Mouse (Mus musculus): ENCODE results near the gene Hist1h4b. TPM values are rescaled to one million over a fixed set of nuclear protein-coding genes. Genes with fewer than 3 reads are reported as not detected.

Hist1h4b gene
- not detected for polyA plus RNA-seq (2014; fragmentation: Illumina TruSeq; extraction: RNeasy Lipid Tissue Mini Kit (QIAGEN cat#74804); ENCODE audit: low read depth, low replicate concordance)

DNA sequence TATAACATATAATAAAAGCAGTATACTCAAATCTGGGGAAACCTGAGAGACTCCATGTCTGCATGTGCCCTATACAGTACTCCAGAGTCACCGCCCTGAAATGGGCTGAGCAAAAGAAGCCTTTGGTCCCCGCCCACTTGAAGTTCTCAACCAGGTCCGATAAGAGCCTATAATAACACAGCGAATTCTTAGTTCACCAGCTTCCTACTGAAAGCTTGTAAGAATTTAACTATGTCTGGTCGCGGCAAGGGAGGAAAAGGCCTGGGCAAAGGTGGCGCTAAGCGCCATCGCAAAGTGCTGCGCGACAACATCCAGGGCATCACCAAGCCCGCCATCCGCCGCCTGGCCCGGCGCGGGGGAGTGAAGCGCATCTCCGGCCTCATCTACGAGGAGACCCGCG, at the start of gene Hist1h4b:
Gene Hist1h4b (plus strand): TSS at position 224 of the 400 bp plus-strand sequence.

DNA sequence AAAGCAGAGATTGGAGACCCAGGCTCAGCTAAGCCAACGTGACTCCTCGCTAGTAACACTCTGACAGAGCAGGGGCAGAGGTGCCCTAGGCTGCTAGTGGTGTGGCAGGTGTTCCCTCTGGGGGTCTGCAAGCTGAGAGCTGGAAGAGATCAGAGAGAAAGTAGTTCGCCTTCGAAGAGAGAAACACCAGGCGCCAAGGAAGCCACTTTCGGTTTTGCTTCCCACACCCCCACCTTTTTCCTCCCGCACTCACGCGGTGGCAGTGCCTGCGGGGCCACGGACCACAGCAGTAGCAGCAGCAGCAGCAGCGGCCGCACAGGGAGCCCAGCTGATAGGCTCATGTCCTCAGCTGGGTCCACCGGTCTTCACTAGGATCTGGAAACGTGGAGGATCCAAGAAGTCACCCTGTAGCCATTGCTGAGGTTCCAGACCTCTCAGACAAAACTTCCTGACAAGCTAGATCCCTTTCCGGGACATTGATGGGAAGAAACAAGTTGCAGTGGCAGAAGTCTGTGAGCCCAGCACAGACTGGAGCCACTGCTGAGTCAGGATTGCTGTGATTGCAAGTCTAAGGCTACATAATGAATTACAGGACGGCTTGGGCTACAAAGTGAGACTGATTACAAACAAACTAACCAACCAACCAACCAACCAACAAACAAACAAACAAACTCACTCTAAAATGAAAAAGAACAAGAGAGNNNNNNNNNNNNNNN, 46.3 kb upstream of the Hist1h4b start, which contains the start of gene Hfe:
Gene Hfe (minus strand): TSS at position 481 of the 716 bp plus-strand sequence.

DNA sequence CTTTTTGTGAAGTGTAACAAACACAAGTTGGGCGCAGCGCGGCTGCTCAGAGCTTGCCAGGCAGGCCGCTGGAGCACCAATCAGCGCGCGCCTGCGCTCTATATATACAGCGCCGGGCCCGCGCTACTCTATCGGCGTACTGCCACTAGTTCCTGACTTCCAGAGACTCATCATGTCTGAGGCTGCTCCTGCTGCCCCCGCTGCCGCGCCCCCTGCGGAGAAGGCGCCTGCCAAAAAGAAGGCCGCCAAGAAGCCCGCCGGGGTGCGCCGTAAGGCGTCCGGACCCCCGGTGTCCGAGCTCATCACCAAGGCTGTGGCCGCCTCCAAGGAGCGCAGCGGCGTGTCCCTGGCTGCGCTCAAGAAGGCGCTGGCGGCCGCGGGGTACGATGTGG, 18.1 kb upstream of the Hist1h4b start, which contains the start of gene Hist1h1c:
Gene Hist1h1c (plus strand): TSS at position 132 of the 392 bp plus-strand sequence.

DNA sequence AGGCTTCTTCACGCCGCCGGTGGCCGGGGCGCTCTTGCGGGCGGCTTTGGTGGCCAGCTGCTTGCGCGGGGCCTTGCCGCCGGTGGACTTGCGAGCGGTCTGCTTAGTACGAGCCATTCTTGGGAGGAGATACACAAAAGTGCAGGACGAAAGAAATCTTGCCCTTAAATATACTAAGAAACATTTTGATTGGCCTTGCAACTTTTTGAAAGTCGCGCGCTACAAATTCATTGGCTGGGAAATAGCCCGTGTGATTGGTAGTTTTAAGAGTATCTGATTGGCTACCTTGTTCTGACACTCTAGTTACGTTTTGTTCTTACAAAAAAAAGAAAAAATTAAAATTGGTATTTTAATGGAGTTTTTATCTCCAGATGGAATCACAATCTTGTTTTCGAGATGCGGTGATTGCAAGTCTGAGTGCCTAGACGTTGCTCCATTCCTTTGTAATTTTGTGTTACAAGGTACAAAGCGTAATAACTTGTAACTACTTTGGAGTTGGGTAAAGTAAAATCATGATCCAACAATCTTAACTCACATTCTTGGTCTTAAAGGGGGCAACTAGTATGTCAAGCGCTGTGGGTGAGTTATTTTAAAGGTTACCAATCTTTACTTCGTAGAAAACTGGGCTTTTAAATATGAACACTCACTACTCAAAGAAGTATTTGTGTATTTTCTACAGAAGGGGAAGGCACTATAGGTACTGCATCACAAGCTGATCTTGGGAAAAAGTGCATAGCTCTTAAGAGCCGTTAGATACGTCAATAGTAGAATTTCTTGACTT, 11.2 kb upstream of the Hist1h4b start, which contains the start of gene Hist1h3c:
Gene Hist1h3c (minus strand): TSS at position 222 of the 781 bp plus-strand sequence.

DNA sequence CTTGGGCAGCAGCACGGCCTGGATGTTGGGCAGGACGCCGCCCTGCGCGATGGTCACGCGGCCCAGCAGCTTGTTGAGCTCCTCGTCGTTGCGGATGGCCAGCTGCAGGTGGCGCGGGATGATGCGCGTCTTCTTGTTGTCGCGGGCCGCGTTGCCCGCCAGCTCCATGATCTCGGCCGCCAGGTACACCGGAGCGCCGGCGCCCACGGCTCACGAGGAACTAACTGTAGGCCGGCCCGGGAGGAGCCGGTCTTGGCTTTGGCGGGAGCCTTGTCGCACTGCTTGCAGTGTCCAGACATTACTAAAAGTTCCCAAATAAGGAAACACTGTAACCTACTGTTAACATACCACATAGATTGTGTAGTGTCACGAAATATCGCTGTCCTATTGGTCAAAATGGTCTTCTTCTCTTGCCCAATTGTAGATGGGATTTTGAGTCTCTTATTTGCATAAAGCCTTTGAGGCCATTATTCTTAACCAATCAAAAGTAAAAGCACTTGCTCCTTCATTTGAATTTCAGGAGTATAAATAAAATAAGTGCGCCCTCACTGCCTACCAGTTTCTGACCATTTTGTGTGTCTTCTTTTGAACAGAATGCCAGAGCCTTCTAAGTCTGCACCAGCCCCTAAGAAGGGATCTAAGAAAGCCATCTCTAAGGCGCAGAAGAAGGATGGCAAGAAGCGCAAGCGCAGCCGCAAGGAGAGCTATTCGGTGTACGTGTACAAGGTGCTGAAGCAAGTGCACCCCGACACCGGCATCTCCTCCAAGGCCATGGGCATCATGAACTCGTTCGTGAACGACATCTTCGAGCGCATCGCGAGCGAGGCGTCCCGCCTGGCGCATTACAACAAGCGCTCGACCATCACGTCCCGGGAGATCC, 10.4 kb upstream of the Hist1h4b start, which contains the start of gene Hist1h2bb:
Gene Hist1h2bb (plus strand): TSS at position 534 of the 880 bp plus-strand sequence.

DNA sequence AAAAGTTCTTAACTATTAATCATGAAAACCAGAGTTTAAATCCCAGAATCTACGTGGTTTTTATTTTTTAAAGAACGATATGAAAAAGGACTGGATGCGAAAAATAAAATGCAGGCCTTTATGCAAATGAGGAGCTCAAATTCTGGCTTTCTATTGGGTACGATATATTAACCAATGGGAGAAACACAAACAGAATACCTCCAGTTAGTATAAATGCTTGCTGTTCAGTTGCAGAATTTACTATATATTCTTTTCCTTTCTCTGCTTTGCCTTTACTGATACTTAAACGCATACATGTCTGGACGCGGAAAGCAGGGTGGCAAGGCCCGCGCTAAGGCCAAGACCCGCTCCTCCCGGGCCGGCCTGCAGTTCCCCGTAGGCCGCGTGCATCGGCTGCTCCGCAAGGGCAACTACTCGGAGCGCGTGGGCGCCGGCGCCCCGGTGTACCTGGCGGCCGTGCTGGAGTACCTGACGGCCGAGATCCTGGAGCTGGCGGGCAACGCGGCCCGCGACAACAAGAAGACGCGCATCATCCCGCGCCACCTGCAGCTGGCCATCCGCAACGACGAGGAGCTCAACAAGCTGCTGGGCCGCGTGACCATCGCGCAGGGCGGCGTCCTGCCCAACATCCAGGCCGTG, 5.9 kb upstream of the Hist1h4b start, which contains the start of gene Hist1h2ab:
Gene Hist1h2ab (plus strand): TSS at position 288 of the 639 bp plus-strand sequence.

DNA sequence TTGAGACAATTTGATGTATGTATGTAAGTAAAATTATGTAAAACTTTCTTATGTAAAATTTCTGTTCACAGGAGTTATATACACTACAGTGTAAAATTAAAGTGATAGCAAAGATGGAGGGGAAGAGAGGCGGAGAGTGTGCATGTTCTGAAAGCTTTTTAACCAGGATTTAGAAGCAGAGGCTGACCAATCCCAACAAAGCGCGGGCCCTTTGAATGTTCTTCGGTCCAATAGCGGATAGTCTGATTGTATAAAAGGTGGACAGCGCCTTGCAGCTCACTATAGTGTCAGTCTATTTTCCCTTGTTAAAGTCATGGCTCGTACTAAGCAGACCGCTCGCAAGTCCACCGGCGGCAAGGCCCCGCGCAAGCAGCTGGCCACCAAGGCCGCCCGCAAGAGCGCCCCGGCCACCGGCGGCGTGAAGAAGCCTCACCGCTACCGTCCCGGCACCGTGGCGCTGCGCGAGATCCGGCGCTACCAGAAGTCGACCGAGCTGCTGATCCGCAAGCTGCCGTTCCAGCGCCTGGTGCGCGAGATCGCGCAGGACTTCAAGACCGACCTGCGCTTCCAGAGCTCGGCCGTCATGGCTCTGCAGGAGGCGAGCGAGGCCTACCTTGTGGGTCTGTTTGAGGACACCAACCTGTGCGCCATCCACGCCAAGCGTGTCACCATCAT, 4.6 kb upstream of the Hist1h4b start, which contains the start of gene Hist1h3b:
Gene Hist1h3b (plus strand): TSS at position 201 of the 675 bp plus-strand sequence.

DNA sequence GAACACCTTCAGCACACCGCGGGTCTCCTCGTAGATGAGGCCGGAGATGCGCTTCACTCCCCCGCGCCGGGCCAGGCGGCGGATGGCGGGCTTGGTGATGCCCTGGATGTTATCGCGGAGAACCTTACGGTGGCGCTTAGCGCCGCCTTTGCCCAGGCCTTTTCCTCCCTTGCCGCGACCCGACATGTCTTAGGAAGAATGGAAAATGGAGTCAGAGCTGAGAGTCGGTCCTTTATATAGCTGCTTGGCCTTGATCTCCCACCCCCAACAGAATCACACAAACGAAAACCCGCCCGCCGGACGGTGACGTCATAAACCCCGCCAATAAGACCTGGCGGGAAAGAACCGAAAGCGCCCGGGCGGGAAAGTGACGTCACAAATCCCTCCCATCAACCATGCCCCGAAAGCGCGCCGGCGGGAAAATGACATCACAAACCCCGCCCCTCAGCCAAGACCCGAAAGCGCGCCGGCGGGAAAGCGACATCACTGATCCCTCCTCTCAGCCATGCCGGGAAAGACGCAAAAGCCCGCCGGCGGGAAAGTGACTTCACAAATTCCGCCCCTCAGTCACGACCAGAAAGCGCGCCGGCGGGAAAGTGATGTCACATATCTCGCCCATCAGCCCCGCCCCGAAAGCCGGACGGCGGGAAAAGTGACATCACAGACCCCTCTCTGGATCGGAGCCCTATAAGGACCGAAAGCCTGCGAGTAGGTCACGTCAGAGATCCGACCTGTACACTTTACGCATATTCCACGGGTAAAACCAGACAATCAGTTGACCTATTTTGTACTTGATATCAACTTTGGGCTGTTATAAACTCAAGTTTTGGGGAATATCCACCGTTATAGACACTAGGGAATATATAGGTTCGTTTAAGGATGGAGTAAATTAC, 4.4 kb downstream of the Hist1h4b start, which contains the start of gene Hist1h4a:
Gene Hist1h4a (minus strand): TSS at position 259 of the 893 bp plus-strand sequence.

DNA sequence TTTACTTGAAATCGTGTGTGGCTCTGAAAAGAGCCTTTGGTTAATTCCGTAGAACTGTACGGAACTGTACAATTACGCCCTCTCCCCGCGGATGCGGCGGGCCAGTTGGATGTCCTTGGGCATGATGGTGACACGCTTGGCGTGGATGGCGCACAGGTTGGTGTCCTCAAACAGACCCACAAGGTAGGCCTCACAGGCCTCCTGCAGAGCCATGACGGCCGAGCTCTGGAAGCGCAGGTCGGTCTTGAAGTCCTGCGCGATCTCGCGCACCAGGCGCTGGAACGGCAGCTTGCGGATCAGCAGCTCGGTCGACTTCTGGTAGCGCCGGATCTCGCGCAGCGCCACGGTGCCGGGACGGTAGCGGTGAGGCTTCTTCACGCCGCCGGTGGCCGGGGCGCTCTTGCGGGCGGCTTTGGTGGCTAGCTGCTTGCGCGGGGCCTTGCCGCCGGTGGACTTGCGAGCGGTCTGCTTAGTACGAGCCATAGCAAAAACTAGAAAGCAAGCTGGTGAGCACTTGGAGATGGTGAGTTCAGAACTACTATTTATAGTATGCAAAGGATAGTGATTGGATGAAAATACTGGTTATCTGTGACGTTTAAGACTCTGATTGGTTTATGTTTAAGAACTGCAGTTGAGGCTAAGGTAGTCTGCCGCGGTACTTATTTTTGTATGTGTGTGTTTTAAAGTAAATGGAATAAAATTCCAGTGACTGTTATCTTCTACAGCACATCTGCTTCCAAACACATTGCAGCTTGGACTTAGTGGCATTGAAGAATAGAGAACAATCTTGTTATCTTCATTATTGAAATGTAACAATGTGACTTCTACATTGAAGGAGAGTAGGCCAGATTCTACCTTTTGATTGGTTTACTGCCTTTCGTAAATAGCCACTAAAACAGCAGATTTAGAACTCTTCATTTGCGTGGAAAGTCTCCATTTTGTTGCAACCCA, 5.3 kb downstream of the Hist1h4b start, which contains the start of gene Hist1h3a:
Gene Hist1h3a (minus strand): TSS at position 516 of the 951 bp plus-strand sequence.

DNA sequence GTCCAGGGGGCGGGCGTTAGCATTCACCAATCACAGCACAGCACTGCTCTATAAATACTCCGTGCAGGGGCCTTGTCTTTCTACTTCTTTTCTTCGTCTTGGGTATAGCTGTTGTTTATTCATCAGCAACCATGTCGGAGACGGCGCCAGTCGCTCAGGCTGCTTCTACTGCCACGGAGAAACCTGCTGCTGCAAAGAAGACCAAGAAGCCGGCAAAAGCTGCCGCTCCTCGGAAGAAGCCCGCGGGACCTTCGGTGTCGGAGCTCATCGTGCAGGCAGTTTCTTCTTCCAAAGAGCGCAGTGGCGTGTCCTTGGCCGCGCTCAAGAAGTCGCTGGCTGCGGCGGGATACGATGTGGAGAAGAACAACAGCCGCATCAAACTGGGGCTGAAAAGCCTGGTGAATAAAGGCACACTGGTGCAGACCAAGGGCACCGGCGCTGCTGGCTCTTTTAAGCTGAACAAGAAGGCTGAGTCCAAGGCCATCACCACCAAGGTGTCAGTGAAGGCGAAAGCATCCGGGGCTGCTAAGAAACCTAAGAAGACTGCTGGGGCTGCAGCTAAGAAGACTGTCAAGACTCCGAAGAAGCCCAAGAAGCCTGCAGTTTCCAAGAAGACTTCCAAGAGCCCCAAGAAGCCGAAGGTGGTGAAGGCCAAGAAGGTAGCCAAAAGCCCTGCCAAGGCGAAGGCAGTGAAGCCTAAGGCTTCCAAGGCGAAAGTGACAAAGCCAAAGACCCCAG, 6.9 kb downstream of the Hist1h4b start, which contains the start of gene Hist1h1a:
Gene Hist1h1a (plus strand): TSS at position 81 of the 738 bp plus-strand sequence.

DNA sequence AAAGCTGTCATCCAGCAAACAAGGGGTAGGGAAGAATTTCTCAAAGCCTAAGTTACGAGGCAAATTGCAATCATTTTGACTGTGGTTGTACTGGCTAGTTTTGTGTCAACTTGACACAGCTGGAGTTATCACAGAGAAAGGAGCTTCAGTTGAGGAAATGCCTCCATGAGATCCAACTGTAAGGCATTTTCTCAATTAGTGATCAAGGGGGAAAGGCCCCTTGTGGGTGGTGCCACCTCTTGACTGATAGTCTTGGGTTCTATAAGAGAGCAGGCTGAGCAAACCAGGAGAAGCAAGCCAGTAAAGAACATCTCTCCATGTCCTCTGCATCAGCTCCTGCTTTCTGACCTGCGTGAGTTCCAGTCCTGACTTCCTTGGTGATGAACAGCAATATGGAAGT, 12.8 kb downstream of the Hist1h4b start, which contains the start of gene Trim38:
Gene Trim38 (plus strand): TSS at position 301 of the 400 bp plus-strand sequence.

DNA sequence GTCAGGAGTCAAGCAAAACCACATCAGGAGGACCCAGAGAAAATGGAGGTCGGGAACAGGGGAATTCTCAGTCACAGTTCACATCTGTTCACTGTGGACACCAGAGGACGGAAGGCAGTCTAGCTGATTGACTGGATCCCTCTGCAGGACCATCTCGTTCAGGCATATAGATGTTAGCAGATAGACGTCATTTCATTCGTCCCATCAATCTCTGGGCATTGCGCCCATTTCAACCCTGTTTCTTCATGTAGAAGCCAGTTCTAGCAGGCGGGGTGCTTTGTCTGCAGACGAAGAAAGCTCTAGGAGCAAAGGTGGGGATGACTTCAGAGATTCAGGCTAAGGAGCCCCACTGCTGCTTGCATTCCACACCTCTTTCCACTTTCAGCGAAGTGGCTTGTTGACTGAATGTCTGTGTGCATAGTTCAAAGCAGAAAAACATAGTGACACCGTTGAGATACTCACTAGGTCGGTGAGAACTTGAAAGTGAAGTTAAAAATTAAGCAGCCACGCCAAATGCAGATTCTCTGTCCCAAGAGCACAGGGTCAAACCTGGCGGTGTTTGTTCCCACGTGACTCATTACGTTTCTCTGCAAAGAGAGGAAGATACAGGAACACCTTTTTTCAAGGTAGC, 49.7 kb downstream of the Hist1h4b start, which contains the start of gene Slc17a2:
Gene Slc17a2 (plus strand): TSS at position 572 of the 631 bp plus-strand sequence.

Other genes starting within 250 kb of the Hist1h4b start
- gene Hist1h4h, start 226.0 kb upstream of the Hist1h4b start, polyA plus RNA-seq (2014; fragmentation: Illumina TruSeq; extraction: RNeasy Lipid Tissue Mini Kit (QIAGEN cat#74804); ENCODE audit: low read depth, low replicate concordance) = 46.3 TPM
- gene Hist1h2af, start 223.1 kb upstream of the Hist1h4b start, polyA plus RNA-seq (2014; fragmentation: Illumina TruSeq; extraction: RNeasy Lipid Tissue Mini Kit (QIAGEN cat#74804); ENCODE audit: low read depth, low replicate concordance) = 2.5 TPM
- gene Hist1h3g, start 221.6 kb upstream of the Hist1h4b start, polyA plus RNA-seq (2014; fragmentation: Illumina TruSeq; extraction: RNeasy Lipid Tissue Mini Kit (QIAGEN cat#74804); ENCODE audit: low read depth, low replicate concordance) = not detected
- 0.89 TPM for gene Hist1h2bh, start 213.6 kb upstream of the Hist1h4b start, polyA plus RNA-seq (2014; fragmentation: Illumina TruSeq; extraction: RNeasy Lipid Tissue Mini Kit (QIAGEN cat#74804); ENCODE audit: low read depth, low replicate concordance)
- 0.68 TPM for gene Hist1h3f, start 213.0 kb upstream of the Hist1h4b start, polyA plus RNA-seq (2014; fragmentation: Illumina TruSeq; extraction: RNeasy Lipid Tissue Mini Kit (QIAGEN cat#74804); ENCODE audit: low read depth, low replicate concordance)
- not detected for gene Hist1h4f, start 205.4 kb upstream of the Hist1h4b start, polyA plus RNA-seq (2014; fragmentation: Illumina TruSeq; extraction: RNeasy Lipid Tissue Mini Kit (QIAGEN cat#74804); ENCODE audit: low read depth, low replicate concordance)
- 0.21 TPM for gene Hist1h1d, start 203.8 kb upstream of the Hist1h4b start, polyA plus RNA-seq (2014; fragmentation: Illumina TruSeq; extraction: RNeasy Lipid Tissue Mini Kit (QIAGEN cat#74804); ENCODE audit: low read depth, low replicate concordance)
- gene Hist1h3e, start 194.6 kb upstream of the Hist1h4b start, polyA plus RNA-seq (2014; fragmentation: Illumina TruSeq; extraction: RNeasy Lipid Tissue Mini Kit (QIAGEN cat#74804); ENCODE audit: low read depth, low replicate concordance) = not detected
- not detected for gene Hist1h2ae, start 185.8 kb upstream of the Hist1h4b start, polyA plus RNA-seq (2014; fragmentation: Illumina TruSeq; extraction: RNeasy Lipid Tissue Mini Kit (QIAGEN cat#74804); ENCODE audit: low read depth, low replicate concordance)
- not detected for gene Hist1h2bg, start 185.6 kb upstream of the Hist1h4b start, polyA plus RNA-seq (2014; fragmentation: Illumina TruSeq; extraction: RNeasy Lipid Tissue Mini Kit (QIAGEN cat#74804); ENCODE audit: low read depth, low replicate concordance)
- gene Hist1h2bf, start 182.8 kb upstream of the Hist1h4b start, polyA plus RNA-seq (2014; fragmentation: Illumina TruSeq; extraction: RNeasy Lipid Tissue Mini Kit (QIAGEN cat#74804); ENCODE audit: low read depth, low replicate concordance) = not detected
- not detected for gene Hist1h2ad, start 182.6 kb upstream of the Hist1h4b start, polyA plus RNA-seq (2014; fragmentation: Illumina TruSeq; extraction: RNeasy Lipid Tissue Mini Kit (QIAGEN cat#74804); ENCODE audit: low read depth, low replicate concordance)
- 0.76 TPM for gene Hist1h3d, start 181.2 kb upstream of the Hist1h4b start, polyA plus RNA-seq (2014; fragmentation: Illumina TruSeq; extraction: RNeasy Lipid Tissue Mini Kit (QIAGEN cat#74804); ENCODE audit: low read depth, low replicate concordance)
- gene Hist1h4d, start 175.4 kb upstream of the Hist1h4b start, polyA plus RNA-seq (2014; fragmentation: Illumina TruSeq; extraction: RNeasy Lipid Tissue Mini Kit (QIAGEN cat#74804); ENCODE audit: low read depth, low replicate concordance) = not detected
- gene Hist1h2be, start 135.9 kb upstream of the Hist1h4b start, polyA plus RNA-seq (2014; fragmentation: Illumina TruSeq; extraction: RNeasy Lipid Tissue Mini Kit (QIAGEN cat#74804); ENCODE audit: low read depth, low replicate concordance) = 8.1 TPM
- gene Hist1h1e, start 134.5 kb upstream of the Hist1h4b start, polyA plus RNA-seq (2014; fragmentation: Illumina TruSeq; extraction: RNeasy Lipid Tissue Mini Kit (QIAGEN cat#74804); ENCODE audit: low read depth, low replicate concordance) = 3.8 TPM
- 1.0 TPM for gene Hist1h2ac, start 73.1 kb upstream of the Hist1h4b start, polyA plus RNA-seq (2014; fragmentation: Illumina TruSeq; extraction: RNeasy Lipid Tissue Mini Kit (QIAGEN cat#74804); ENCODE audit: low read depth, low replicate concordance)
- gene Hist1h2bc, start 72.8 kb upstream of the Hist1h4b start, polyA plus RNA-seq (2014; fragmentation: Illumina TruSeq; extraction: RNeasy Lipid Tissue Mini Kit (QIAGEN cat#74804); ENCODE audit: low read depth, low replicate concordance) = 121 TPM
- not detected for gene Hist1h1t, start 61.2 kb upstream of the Hist1h4b start, polyA plus RNA-seq (2014; fragmentation: Illumina TruSeq; extraction: RNeasy Lipid Tissue Mini Kit (QIAGEN cat#74804); ENCODE audit: low read depth, low replicate concordance)
- not detected for gene Hist1h4c, start 58.6 kb upstream of the Hist1h4b start, polyA plus RNA-seq (2014; fragmentation: Illumina TruSeq; extraction: RNeasy Lipid Tissue Mini Kit (QIAGEN cat#74804); ENCODE audit: low read depth, low replicate concordance)
- 35.3 TPM for gene Hfe, start 46.2 kb upstream of the Hist1h4b start, polyA plus RNA-seq (2014; fragmentation: Illumina TruSeq; extraction: RNeasy Lipid Tissue Mini Kit (QIAGEN cat#74804); ENCODE audit: low read depth, low replicate concordance)
- gene Hist1h1c, start 18.2 kb upstream of the Hist1h4b start, polyA plus RNA-seq (2014; fragmentation: Illumina TruSeq; extraction: RNeasy Lipid Tissue Mini Kit (QIAGEN cat#74804); ENCODE audit: low read depth, low replicate concordance) = 171 TPM
- gene Hist1h3c, start 11.4 kb upstream of the Hist1h4b start, polyA plus RNA-seq (2014; fragmentation: Illumina TruSeq; extraction: RNeasy Lipid Tissue Mini Kit (QIAGEN cat#74804); ENCODE audit: low read depth, low replicate concordance) = not detected
- gene Hist1h2bb, start 10.3 kb upstream of the Hist1h4b start, polyA plus RNA-seq (2014; fragmentation: Illumina TruSeq; extraction: RNeasy Lipid Tissue Mini Kit (QIAGEN cat#74804); ENCODE audit: low read depth, low replicate concordance) = not detected
- not detected for gene Hist1h2ab, start 5.9 kb upstream of the Hist1h4b start, polyA plus RNA-seq (2014; fragmentation: Illumina TruSeq; extraction: RNeasy Lipid Tissue Mini Kit (QIAGEN cat#74804); ENCODE audit: low read depth, low replicate concordance)
- gene Hist1h3b, start 4.7 kb upstream of the Hist1h4b start, polyA plus RNA-seq (2014; fragmentation: Illumina TruSeq; extraction: RNeasy Lipid Tissue Mini Kit (QIAGEN cat#74804); ENCODE audit: low read depth, low replicate concordance) = not detected
- not detected for gene Hist1h4a, start 4.2 kb downstream of the Hist1h4b start, polyA plus RNA-seq (2014; fragmentation: Illumina TruSeq; extraction: RNeasy Lipid Tissue Mini Kit (QIAGEN cat#74804); ENCODE audit: low read depth, low replicate concordance)
- not detected for gene Hist1h3a, start 5.4 kb downstream of the Hist1h4b start, polyA plus RNA-seq (2014; fragmentation: Illumina TruSeq; extraction: RNeasy Lipid Tissue Mini Kit (QIAGEN cat#74804); ENCODE audit: low read depth, low replicate concordance)
- not detected for gene Hist1h1a, start 6.7 kb downstream of the Hist1h4b start, polyA plus RNA-seq (2014; fragmentation: Illumina TruSeq; extraction: RNeasy Lipid Tissue Mini Kit (QIAGEN cat#74804); ENCODE audit: low read depth, low replicate concordance)
- 0.31 TPM for gene Trim38, start 12.9 kb downstream of the Hist1h4b start, polyA plus RNA-seq (2014; fragmentation: Illumina TruSeq; extraction: RNeasy Lipid Tissue Mini Kit (QIAGEN cat#74804); ENCODE audit: low read depth, low replicate concordance)
- gene Slc17a2, start 50.0 kb downstream of the Hist1h4b start, polyA plus RNA-seq (2014; fragmentation: Illumina TruSeq; extraction: RNeasy Lipid Tissue Mini Kit (QIAGEN cat#74804); ENCODE audit: low read depth, low replicate concordance) = not detected
- 0.34 TPM for gene Slc17a3, start 82.4 kb downstream of the Hist1h4b start, polyA plus RNA-seq (2014; fragmentation: Illumina TruSeq; extraction: RNeasy Lipid Tissue Mini Kit (QIAGEN cat#74804); ENCODE audit: low read depth, low replicate concordance)
- not detected for gene Slc17a1, start 110.7 kb downstream of the Hist1h4b start, polyA plus RNA-seq (2014; fragmentation: Illumina TruSeq; extraction: RNeasy Lipid Tissue Mini Kit (QIAGEN cat#74804); ENCODE audit: low read depth, low replicate concordance)
- gene Slc17a4, start 158.0 kb downstream of the Hist1h4b start, polyA plus RNA-seq (2014; fragmentation: Illumina TruSeq; extraction: RNeasy Lipid Tissue Mini Kit (QIAGEN cat#74804); ENCODE audit: low read depth, low replicate concordance) = not detected
- not detected for gene Hist1h2ba, start 177.1 kb downstream of the Hist1h4b start, polyA plus RNA-seq (2014; fragmentation: Illumina TruSeq; extraction: RNeasy Lipid Tissue Mini Kit (QIAGEN cat#74804); ENCODE audit: low read depth, low replicate concordance)
- gene Hist1h2aa, start 177.4 kb downstream of the Hist1h4b start, polyA plus RNA-seq (2014; fragmentation: Illumina TruSeq; extraction: RNeasy Lipid Tissue Mini Kit (QIAGEN cat#74804); ENCODE audit: low read depth, low replicate concordance) = not detected
- gene Scgn, start 234.2 kb downstream of the Hist1h4b start, polyA plus RNA-seq (2014; fragmentation: Illumina TruSeq; extraction: RNeasy Lipid Tissue Mini Kit (QIAGEN cat#74804); ENCODE audit: low read depth, low replicate concordance) = not detected